Mouse (Mus musculus) G1E (cell line): ENCODE data around the gene Psors1c2.

ENCODE experiments used
- CTCF ChIP-seq: IDR thresholded peaks from 2 replicates; pipeline ENCODE4 v1.5.1; 2012; ENCODE audit warnings: low read depth, low read length, inconsistent platforms, mixed read lengths
- GATA1 ChIP-seq: IDR thresholded peaks from 2 replicates; pipeline ENCODE4 v1.6.1; 2012; ENCODE audit warnings: borderline replicate concordance, low read length, inconsistent platforms, mixed read lengths
- GATA2 ChIP-seq: IDR thresholded peaks from 2 replicates; pipeline ENCODE4 v1.6.1; 2012; ENCODE audit warnings: low read depth, low read length, inconsistent platforms, borderline replicate concordance
- TAL1 ChIP-seq: conservative IDR thresholded peaks from 2 replicates; pipeline ENCODE4 v1.6.1; 2012; ENCODE audit warnings: low read depth, low read length, inconsistent platforms, mixed read lengths

DNA sequence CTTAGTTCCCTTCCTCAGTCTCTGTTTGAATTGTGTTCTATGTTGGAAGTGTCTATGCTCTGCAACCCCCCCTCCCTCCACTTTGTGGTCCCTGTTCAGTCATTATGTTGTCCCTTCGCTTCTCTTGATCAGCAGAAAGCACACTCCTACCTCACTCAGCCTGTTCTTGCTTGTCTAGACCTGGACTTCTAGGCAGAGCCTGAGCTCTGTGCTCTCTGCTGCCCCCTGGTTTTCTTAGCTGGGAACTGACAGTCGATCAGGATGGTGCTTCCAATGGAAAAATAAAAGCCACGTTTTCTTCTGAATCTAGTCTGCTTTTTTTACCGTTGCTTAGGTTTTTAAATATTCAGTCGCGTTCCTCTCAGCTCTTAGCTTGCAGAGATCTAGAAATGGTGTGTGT is 1.3 kb downstream of the Psors1c2 start:
- peak; percentile 66 for TF ChIP-seq CTCF
- TF ChIP-seq TAL1, result no peak
- TF ChIP-seq GATA1, result no peak
- TF ChIP-seq GATA2, result no peak
